Mouse (Mus musculus) embryonic facial prominence, embryonic 12.5 days (tissue): ENCODE measurements around the gene Ppp1r3g. TPM values are rescaled to one million over a fixed set of nuclear protein-coding genes. Genes with fewer than 3 reads are reported as not detected.

Source experiments
- ATAC-seq: fragments of 200-750 bp; cut with Nextera tagmentation; 2 replicates; pipeline ENCODE4 v1.8.0; 2017; ENCODE audit not compliant: insufficient number of reproducible peaks, insufficient read depth, low FRiP score, low TSS enrichment
- H3K27ac ChIP-seq: fragments of 300-500 bp; sonication (generic); 2 replicates; pipeline ENCODE4 v1.5.1; 2016; ENCODE audit warnings: mild to moderate bottlenecking
- H3K27me3 ChIP-seq: fragments of 300-500 bp; sonication (generic); 2 replicates; pipeline ENCODE4 v1.6.1; 2016; ENCODE audit warnings: mild to moderate bottlenecking, moderate library complexity
- H3K36me3 ChIP-seq: fragments of 300-500 bp; sonication (generic); 2 replicates; pipeline ENCODE4 v1.6.1; 2016; ENCODE audit warnings: mild to moderate bottlenecking
- H3K4me1 ChIP-seq: fragments of 300-500 bp; sonication (generic); 2 replicates; pipeline ENCODE4 v1.6.1; 2016
- H3K4me2 ChIP-seq: fragments of 300-500 bp; sonication (generic); replicated peaks from 2 replicates; pipeline ENCODE4 v1.6.1; 2016; ENCODE audit warnings: mild to moderate bottlenecking, moderate library complexity
- H3K4me3 ChIP-seq: fragments of 300-500 bp; sonication (generic); 2 replicates; pipeline ENCODE4 v1.5.1; 2016; ENCODE audit warnings: mild to moderate bottlenecking
- H3K9ac ChIP-seq: fragments of 300-500 bp; sonication (generic); 2 replicates; pipeline ENCODE4 v1.6.1; 2016; ENCODE audit warnings: mild to moderate bottlenecking, moderate library complexity
- H3K9me3 ChIP-seq: fragments of 300-500 bp; sonication (generic); 2 replicates; pipeline ENCODE4 v1.6.1; 2016; ENCODE audit warnings: mild to moderate bottlenecking, moderate library complexity
- WGBS: fragments of 180-500 bp; shearing (Covaris S2); methylation state at CpG from one replicate; pipeline ENCODE4 v1.1.7; 2016; 5-methylcytosine and 5-hydroxymethylcytosine counted together
- polyA plus RNA-seq: library from polyadenylated mRNA; unstranded; fragments of >200 nt; fragmentation: Nextera tagmentation; extraction: Ambion mirVana; gene quantifications from 2 replicates; pipeline ENCODE4 v1.2.1, GENCODE M21; 2016

Gene Ppp1r3g
- polyA plus RNA-seq, 1 experiment from 2014 or later = 0.93 TPM

GRCm38 (mm10) chr13:35997606-35998005 lies 39.0 kb downstream of the Ppp1r3g start:
- Histone ChIP-seq H3K27ac (no peak overlapping the region), H3K4me2 (no peak overlapping the region), H3K4me3 (no peak overlapping the region), H3K4me1 (no peaks in the 10 kb centered on the region), H3K9ac (no peak overlapping the region), H3K27me3 (no peaks in the 10 kb centered on the region), H3K36me3 (no peaks in the 10 kb centered on the region), H3K9me3 (no peaks in the 10 kb centered on the region)
- no peak for ATAC-seq
- WGBS = 88% methylated on average over 4 of the region's 4 CpGs

GRCm38 (mm10) chr13:36000798-36001197 lies 42.2 kb downstream of the Ppp1r3g start:
- ATAC-seq = no peak
- 82% methylated on average over 1 of the region's 1 CpGs for WGBS
- Histone ChIP-seq H3K27me3 (no peaks in the 10 kb centered on the region), H3K9me3 (no peaks in the 10 kb centered on the region), H3K27ac (no peak overlapping the region), H3K9ac (no peak overlapping the region), H3K4me3 (no peak overlapping the region), H3K4me2 (no peak overlapping the region), H3K36me3 (no peaks in the 10 kb centered on the region), H3K4me1 (no peaks in the 10 kb centered on the region)

- H3K9ac ChIP-seq = no peak overlapping the region
- H3K27ac ChIP-seq = no peak overlapping the region
- H3K9me3 ChIP-seq = no peaks in the 10 kb centered on the region
- H3K4me1 ChIP-seq = no peaks in the 10 kb centered on the region
- no peaks in the 10 kb centered on the region for H3K27me3 ChIP-seq
- ATAC-seq = no peak
- no peak overlapping the region for H3K4me3 ChIP-seq
- no peaks in the 10 kb centered on the region for H3K36me3 ChIP-seq
- H3K4me2 ChIP-seq = no peak overlapping the region
- 84% methylated on average over 2 of the region's 2 CpGs for WGBS
Observed at GRCm38 (mm10) chr13:36009981-36010380, 51.3 kb downstream of the Ppp1r3g start.

GRCm38 (mm10) chr13:36015636-36016035 lies 57.0 kb downstream of the Ppp1r3g start:
- no peak overlapping the region for H3K4me3 ChIP-seq
- H3K9me3 ChIP-seq = no peaks in the 10 kb centered on the region
- ATAC-seq = no peak
- H3K4me1 ChIP-seq = no peaks in the 10 kb centered on the region
- no peak overlapping the region for H3K4me2 ChIP-seq
- WGBS = 63% methylated on average over 3 of the region's 3 CpGs
- H3K27me3 ChIP-seq = no peaks in the 10 kb centered on the region
- H3K9ac ChIP-seq = no peak overlapping the region
- no peak overlapping the region for H3K27ac ChIP-seq
- H3K36me3 ChIP-seq = no peaks in the 10 kb centered on the region

GRCm38 (mm10) chr13:36018017-36018416 lies 59.4 kb downstream of the Ppp1r3g start:
- no peaks in the 10 kb centered on the region for H3K27me3 ChIP-seq
- H3K4me2 ChIP-seq = no peak overlapping the region
- no peak for ATAC-seq
- H3K9ac ChIP-seq = no peak overlapping the region
- no peak overlapping the region for H3K4me3 ChIP-seq
- WGBS = 76% methylated on average over 2 of the region's 2 CpGs
- no peak overlapping the region for H3K27ac ChIP-seq
- H3K36me3 ChIP-seq = no peaks in the 10 kb centered on the region
- no peaks in the 10 kb centered on the region for H3K4me1 ChIP-seq
- H3K9me3 ChIP-seq = no peaks in the 10 kb centered on the region

GRCm38 (mm10) chr13:36019309-36020274 lies 61.0 kb downstream of the Ppp1r3g start:
- Histone ChIP-seq H3K9me3 (no peaks in the 10 kb centered on the region), H3K4me1 (no peaks in the 10 kb centered on the region), H3K36me3 (no peaks in the 10 kb centered on the region), H3K4me2 (no peak overlapping the region), H3K27me3 (no peaks in the 10 kb centered on the region), H3K4me3 (no peak overlapping the region), H3K9ac (no peak overlapping the region), H3K27ac (no peak overlapping the region)
- ATAC-seq = no peak
- WGBS = 65% methylated on average over 10 of the region's 10 CpGs

Other genes starting within 250 kb of the Ppp1r3g start
- 20.9 and 22.3 TPM in 2 replicates for gene Rpp40, start 52.5 kb upstream of the Ppp1r3g start, polyA plus RNA-seq
- gene Fars2, start 158.6 kb downstream of the Ppp1r3g start, polyA plus RNA-seq = 27.6 and 32.0 TPM in 2 replicates
- 19.8 and 21.2 TPM in 2 replicates for gene Lyrm4, start 158.7 kb downstream of the Ppp1r3g start, polyA plus RNA-seq